Mouse (Mus musculus) urinary bladder, postnatal 14 days (tissue): ENCODE data around the gene Mup10.
"Not testable (repeated sequence)": the region's sequence is repeated elsewhere in the genome, so short reads cannot be mapped to it uniquely, and the experiment has no call there.

ENCODE experiments used
- DNase-seq: peaks from one replicate; pipeline ENCODE4 v3.0.0; 2021; ENCODE audit warnings: low spot score

Mup10 gene

DNA sequence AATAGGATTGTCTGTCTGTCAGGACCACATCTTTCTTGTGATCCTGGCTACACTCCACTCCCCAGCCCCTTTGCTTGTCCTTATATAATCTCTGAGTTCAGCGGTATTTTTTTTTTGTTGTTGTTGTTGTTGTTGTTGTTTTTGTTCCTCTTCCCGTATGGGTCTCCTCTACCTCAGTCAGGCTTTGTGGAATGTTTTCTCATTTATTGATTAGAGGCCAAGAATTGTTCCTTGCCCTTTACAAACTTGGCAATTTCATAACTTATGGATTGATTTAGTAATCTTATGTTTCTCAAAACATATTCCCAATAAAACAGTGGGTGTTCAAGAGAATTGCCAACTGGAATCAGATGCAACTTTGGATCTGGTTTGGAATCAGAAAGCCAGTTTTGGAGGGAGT is at the start of gene Mup10:
TSS of gene Mup10 (minus strand) at position 101 of the 400 bp plus-strand sequence.
- not testable (repeated sequence) for DNase-seq
